Mouse (Mus musculus): ENCODE measurements at regions not wholly inside any gene's neighbourhood (a gene's known extent, or its start where the extent isn't known, plus 50 kb on each side); places are given as distances from the start of the nearest gene placed in this dataset.
"Not testable (repeated sequence)": the region's sequence is repeated elsewhere in the genome, so short reads cannot be mapped to it uniquely, and the experiment has no call there.

DNA sequence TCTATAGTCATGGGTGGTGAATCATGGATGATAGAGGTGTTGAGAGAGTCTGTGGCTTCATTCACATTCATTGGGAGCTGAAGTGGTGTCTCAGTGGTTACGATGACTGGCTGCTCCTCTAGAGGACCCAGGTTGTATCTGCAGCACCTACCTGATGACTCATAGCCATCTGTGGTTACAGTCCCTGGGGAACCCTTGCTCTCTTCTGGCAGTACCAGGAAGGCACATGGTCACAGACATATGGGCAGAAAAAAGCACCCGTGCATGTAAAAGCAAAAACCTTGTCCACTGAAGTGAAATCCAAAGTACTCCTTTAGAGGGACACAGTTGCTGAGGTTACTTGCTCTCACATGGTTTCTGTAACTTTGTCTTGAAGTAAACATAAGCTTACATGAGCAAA lies 103.4 kb upstream of the Nwd2 start:
- Histone ChIP-seq H3K79me2 (replicated peaks; ENCODE audit: control insufficient read depth, extremely low read depth, insufficient read depth, poor library complexity, severe bottlenecking) (no peaks in the 10 kb centered on the region), H3K9me3 (replicated peaks; ENCODE audit: low read length) (no peaks in the 10 kb centered on the region), H3K4me3 (replicated peaks in 1 of 3; ENCODE audit: low read depth in 2 of 3, low read length in 2 of 3, poor library complexity in 1 of 3) (no peak overlapping the region), H3K4me1 (ENCODE audit: control insufficient read depth in 1 of 2, insufficient read depth in 2 of 2) (peaks cover 0 to 10% of the 10 kb centered on the region in 2 experiments; a peak in 2 of 4 replicates), H3K27me3 (replicated peaks) (no peaks in the 10 kb centered on the region), H3K36me3 (replicated peaks in 1 of 2; ENCODE audit: control insufficient read depth in 1 of 2, insufficient read depth in 1 of 2, low read length in 1 of 2) (no peaks in the 10 kb centered on the region), H3K9ac (ENCODE audit: insufficient read depth, low read depth) (no peak overlapping the region), H3K4me2 (ENCODE audit: insufficient read depth, low read depth, poor library complexity, severe bottlenecking) (no peak overlapping the region), H3K27ac (ENCODE audit: insufficient read depth, low read depth) (no peak overlapping the region)
- peak; percentile 90 for DNase-seq (ENCODE audit: extremely low read depth)
- dilution Hi-C loops (cut with MboI; ENCODE audit: extremely low pct_ligation_motif_present, extremely low pct_unique_long_range_greater_than_20kb, low sequenced_read_pairs): no loop called here
- TF ChIP-seq MYC (IDR thresholded peaks at IDR 0.05; ENCODE audit: low read depth, low read length) (peak; percentile 71; the same call in 1 of the 2 replicates), JUND (conservative IDR thresholded peaks at IDR 0.05; ENCODE audit: low read depth, low read length) (peak; percentile 61; the same call in 1 of the 2 replicates), MAX (IDR thresholded peaks at IDR 0.05; ENCODE audit: low read length) (peak; percentile 49; the same call in 1 of the 2 replicates), GABPA (IDR thresholded peaks at IDR 0.05; ENCODE audit: insufficient replicate concordance, low read depth, low read length) (no peak), CTCF (conservative IDR thresholded peaks at IDR 0.05 in 1 of 2, IDR thresholded peaks at IDR 0.05 in 1 of 2; ENCODE audit: low read depth in 2 of 2, low read length in 2 of 2) (0 out of 4 replicates have a peak, but pooled peaks of 1 of the 2 experiments have one; percentile 26), MAFK (IDR thresholded peaks at IDR 0.05; ENCODE audit: insufficient replicate concordance, low read length) (peak; percentile 62), EP300 (IDR thresholded peaks at IDR 0.05; ENCODE audit: low read length) (peak; percentile 77), BHLHE40 (IDR thresholded peaks at IDR 0.05; ENCODE audit: low read depth, low read length) (peak; percentile 93), RAD21 (IDR thresholded peaks at IDR 0.05; ENCODE audit: low read depth, low read length) (no peak; the same call in 1 of the 2 replicates), IRF4 (IDR thresholded peaks at IDR 0.05; ENCODE audit: low read depth, low read length) (0 out of 2 replicates have a peak, but pooled peaks have one; percentile 21), JUN (IDR thresholded peaks at IDR 0.05; ENCODE audit: insufficient read depth, low read depth, low read length) (peak; percentile 49), POLR2AphosphoS2 (IDR thresholded peaks at IDR 0.05; ENCODE audit: low read depth, low read length) (no peak), ETS1 (conservative IDR thresholded peaks at IDR 0.05; ENCODE audit: low read depth, low read length) (peak; percentile 82)
- in situ Hi-C loops (cut with MboI; ENCODE audit: low pct_ligation_motif_present, low pct_unique_long_range_greater_than_20kb, low sequenced_read_pairs): no loop called here

DNA sequence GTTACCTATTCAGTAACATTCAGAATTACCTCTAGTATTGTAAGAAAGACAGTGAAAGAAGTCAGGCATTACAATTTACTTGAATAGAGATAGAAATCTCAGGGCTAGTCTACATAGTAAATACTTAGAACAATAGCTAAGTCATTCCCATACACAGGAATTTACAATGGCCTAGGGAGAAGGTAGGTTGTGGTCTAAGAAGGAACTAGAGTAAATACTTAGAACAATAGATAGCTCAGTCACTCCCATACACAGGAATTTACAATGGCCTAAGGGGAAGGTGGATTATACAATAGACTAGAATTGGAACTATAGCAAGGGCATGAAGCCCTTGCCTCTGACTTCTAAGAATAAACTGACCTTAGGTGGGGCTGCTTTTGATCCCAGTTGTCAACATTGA lies 83.0 kb upstream of the Nwd2 start:
- H3K27ac ChIP-seq (ENCODE audit: insufficient read depth, low read depth); H3K4me1 ChIP-seq (ENCODE audit: control insufficient read depth in 1 of 2, insufficient read depth in 2 of 2); H3K36me3 ChIP-seq (replicated peaks in 1 of 2; ENCODE audit: control insufficient read depth in 1 of 2, insufficient read depth in 1 of 2, low read length in 1 of 2); in situ Hi-C loops (cut with MboI; ENCODE audit: low pct_ligation_motif_present, low pct_unique_long_range_greater_than_20kb, low sequenced_read_pairs); H3K4me2 ChIP-seq (ENCODE audit: insufficient read depth, low read depth, poor library complexity, severe bottlenecking); DNase-seq (ENCODE audit: extremely low read depth); H3K27me3 ChIP-seq (replicated peaks); dilution Hi-C loops (cut with MboI; ENCODE audit: extremely low pct_ligation_motif_present, extremely low pct_unique_long_range_greater_than_20kb, low sequenced_read_pairs); H3K79me2 ChIP-seq (replicated peaks; ENCODE audit: control insufficient read depth, extremely low read depth, insufficient read depth, poor library complexity, severe bottlenecking); H3K9ac ChIP-seq (ENCODE audit: insufficient read depth, low read depth); H3K9me3 ChIP-seq (replicated peaks; ENCODE audit: low read length); H3K4me3 ChIP-seq (replicated peaks in 1 of 3; ENCODE audit: low read depth in 2 of 3, low read length in 2 of 3, poor library complexity in 1 of 3): not testable (repeated sequence)

DNA sequence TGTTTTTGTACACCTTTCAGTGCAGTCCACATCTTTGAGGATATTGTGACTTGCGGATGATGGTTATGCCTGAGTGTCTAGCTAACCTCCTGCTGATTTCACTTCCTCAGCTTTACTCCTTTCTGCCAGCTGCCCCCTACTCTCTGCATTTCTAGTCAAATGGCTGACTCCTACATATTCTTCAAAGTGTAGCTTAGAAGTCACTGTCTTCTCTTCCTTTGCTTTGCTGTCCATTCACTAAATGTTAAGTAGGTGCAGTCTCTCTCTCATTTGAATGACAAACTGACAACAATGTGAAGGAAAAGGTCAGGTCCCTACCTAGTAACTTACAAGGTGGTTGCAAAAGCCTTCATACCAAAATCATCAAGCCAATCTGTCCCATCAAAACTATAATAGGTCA lies 73.5 kb upstream of the Nwd2 start:
- dilution Hi-C loops (cut with MboI; ENCODE audit: extremely low pct_ligation_motif_present, extremely low pct_unique_long_range_greater_than_20kb, low sequenced_read_pairs) (no loop called here), in situ Hi-C loops (cut with MboI; ENCODE audit: low pct_ligation_motif_present, low pct_unique_long_range_greater_than_20kb, low sequenced_read_pairs) (no loop called here)
- Histone ChIP-seq H3K4me2 (ENCODE audit: insufficient read depth, low read depth, poor library complexity, severe bottlenecking) (no peak overlapping the region), H3K27ac (ENCODE audit: insufficient read depth, low read depth) (no peak overlapping the region), H3K9me3 (replicated peaks; ENCODE audit: low read length) (no peaks in the 10 kb centered on the region), H3K4me1 (ENCODE audit: control insufficient read depth in 1 of 2, insufficient read depth in 2 of 2) (peaks cover 0 to 10% of the 10 kb centered on the region in 2 experiments; a peak in 1 of 4 replicates), H3K36me3 (replicated peaks in 1 of 2; ENCODE audit: control insufficient read depth in 1 of 2, insufficient read depth in 1 of 2, low read length in 1 of 2) (no peaks in the 10 kb centered on the region), H3K9ac (ENCODE audit: insufficient read depth, low read depth) (no peak overlapping the region), H3K27me3 (replicated peaks) (no peaks in the 10 kb centered on the region), H3K79me2 (replicated peaks; ENCODE audit: control insufficient read depth, extremely low read depth, insufficient read depth, poor library complexity, severe bottlenecking) (no peaks in the 10 kb centered on the region), H3K4me3 (replicated peaks in 1 of 3; ENCODE audit: low read depth in 2 of 3, low read length in 2 of 3, poor library complexity in 1 of 3) (no peak overlapping the region)
- TF ChIP-seq USF1 (IDR thresholded peaks at IDR 0.05; ENCODE audit: low read depth, low read length): no peak
- TF ChIP-seq ZNF384 (IDR thresholded peaks at IDR 0.05; ENCODE audit: low read depth, low read length): no peak
- no peak for TF ChIP-seq POLR2AphosphoS2 (IDR thresholded peaks at IDR 0.05; ENCODE audit: low read depth, low read length)
- TF ChIP-seq ZKSCAN1 (IDR thresholded peaks at IDR 0.05; ENCODE audit: borderline replicate concordance, low read depth, low read length): no peak
- TF ChIP-seq CTCF (conservative IDR thresholded peaks at IDR 0.05 in 1 of 2, IDR thresholded peaks at IDR 0.05 in 1 of 2; ENCODE audit: low read depth in 2 of 2, low read length in 2 of 2): no peak
- TF ChIP-seq JUND (conservative IDR thresholded peaks at IDR 0.05; ENCODE audit: low read depth, low read length): no peak
- no peak for TF ChIP-seq JUN (IDR thresholded peaks at IDR 0.05; ENCODE audit: insufficient read depth, low read depth, low read length)
- TF ChIP-seq MAX (IDR thresholded peaks at IDR 0.05; ENCODE audit: low read length): no peak
- no peak for DNase-seq (ENCODE audit: extremely low read depth)

All from CH12.LX (cell line).